8 mouse cellular contexts compared by ENCODE assay signal in the genomic region with DNA sequence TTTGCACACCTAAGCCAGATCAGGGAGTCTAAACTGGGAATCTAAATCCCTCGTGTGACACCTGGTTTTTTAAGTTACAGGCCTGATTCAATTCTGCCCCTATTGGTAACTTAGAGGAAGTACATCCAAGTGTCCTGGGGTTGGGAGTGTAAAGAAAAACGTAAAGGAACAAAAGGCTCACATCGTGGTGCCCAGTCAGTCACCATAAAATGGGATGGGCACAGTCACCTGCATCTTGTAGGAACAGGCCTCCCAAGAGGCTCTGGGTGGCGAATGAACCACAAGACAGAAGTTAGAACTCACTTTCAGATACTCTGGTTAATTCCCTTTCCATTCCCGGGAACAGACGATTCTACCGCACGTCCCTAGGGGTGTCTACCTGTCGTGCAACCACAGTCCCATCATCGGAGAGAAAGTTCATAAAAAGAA. TPM values are rescaled to one million over a fixed set of nuclear protein-coding genes. Genes with fewer than 3 reads are reported as not detected.
DNase-seq lines count a peak whose midpoint lies in the region; ATAC-seq and TF ChIP-seq lines count a peak whose summit lies in the region.

No protein-coding gene starts in this region.

- no peak for TF ChIP-seq EP300 in stomach, postnatal 0 days (optimal IDR thresholded peaks at IDR 0.05)

- no peaks in the 10 kb centered on the region for H3K36me3 ChIP-seq in kidney, embryonic 15.5 days
- no peaks in the 10 kb centered on the region for H3K36me3 ChIP-seq in liver, embryonic 16.5 days (ENCODE audit: control insufficient read depth, insufficient read depth)
- no peaks in the 10 kb centered on the region for H3K36me3 ChIP-seq in stomach, postnatal 0 days (ENCODE audit: control insufficient read depth, insufficient read depth, low read length)

- WGBS in kidney, embryonic 15.5 days, result 4% methylated on average over 10 of the region's 10 CpGs
- 4% methylated on average over 10 of the region's 10 CpGs for WGBS in liver, embryonic 16.5 days (ENCODE audit: insufficient replicate concordance)
- 6% methylated on average over 10 of the region's 10 CpGs for WGBS in stomach, postnatal 0 days

- 0 out of 2 replicates have a peak overlapping the region, but pooled peaks have one; percentile 86 for H3K27ac ChIP-seq in kidney, embryonic 15.5 days
- H3K27ac ChIP-seq in liver, embryonic 16.5 days (ENCODE audit: low read length), result no peak overlapping the region
- H3K27ac ChIP-seq in stomach, postnatal 0 days (replicated peaks), result peak overlapping the region; percentile 88

- peak overlapping the region; percentile 53 for H3K9ac ChIP-seq in kidney, embryonic 15.5 days
- no peak overlapping the region; the same call in 1 of the 2 replicates for H3K9ac ChIP-seq in liver, embryonic 16.5 days (ENCODE audit: low read depth, low read length)
- peak overlapping the region; percentile 70 for H3K9ac ChIP-seq in stomach, postnatal 0 days (ENCODE audit: low read length)

- H3K4me2 ChIP-seq in kidney, embryonic 15.5 days, result peak overlapping the region; percentile 97
- peak overlapping the region; percentile 84 for H3K4me2 ChIP-seq in liver, embryonic 16.5 days (ENCODE audit: low read depth, low read length)
- peak overlapping the region; percentile 92 for H3K4me2 ChIP-seq in stomach, postnatal 0 days (replicated peaks; ENCODE audit: low read depth)

- no peak for DNase-seq in kidney, postnatal 14 days
- DNase-seq in ZHBTc4 (ENCODE audit: low read depth, low spot score), result peak; percentile 86
- DNase-seq in stomach, postnatal 0 days (ENCODE audit: low spot score), result peak; percentile 40
- DNase-seq in ovary, postnatal 36 days (ENCODE audit: low spot score), result no peak
- no peak for DNase-seq in cerebellum, adult 9-11 months

- peak overlapping the region; percentile 70 for H3K4me3 ChIP-seq in kidney, embryonic 15.5 days (replicated peaks)
- peak overlapping the region; percentile 66 for H3K4me3 ChIP-seq in liver, embryonic 16.5 days (ENCODE audit: low read depth, low read length)
- peak overlapping the region; percentile 61 for H3K4me3 ChIP-seq in stomach, postnatal 0 days (ENCODE audit: low read depth, low read length)

- ATAC-seq in kidney, embryonic 15.5 days (replicated peaks; ENCODE audit: low FRiP score), result no peak
- 0 out of 2 replicates have a peak, but pooled peaks have one; percentile 6 for ATAC-seq in granulocyte monocyte progenitor cell, adult 5-6 weeks (replicated peaks; ENCODE audit: poor library complexity, severe bottlenecking)
- no peak for ATAC-seq in liver, embryonic 16.5 days (ENCODE audit: low read depth)
- ATAC-seq in stomach, postnatal 0 days (ENCODE audit: low FRiP score, low TSS enrichment), result no peak

- H3K27me3 ChIP-seq in kidney, embryonic 15.5 days, result peaks cover 10% of the 10 kb centered on the region
- H3K27me3 ChIP-seq in liver, embryonic 16.5 days (ENCODE audit: control insufficient read depth, insufficient read depth, low read depth, low read length), result peaks cover 5% of the 10 kb centered on the region; the same call in 1 of the 2 replicates
- no peaks in the 10 kb centered on the region for H3K27me3 ChIP-seq in stomach, postnatal 0 days (ENCODE audit: control insufficient read depth, insufficient read depth, low read length)

- H3K4me1 ChIP-seq in kidney, embryonic 15.5 days, result peaks cover 47% of the 10 kb centered on the region
- peaks cover 20% of the 10 kb centered on the region for H3K4me1 ChIP-seq in liver, embryonic 16.5 days (ENCODE audit: control insufficient read depth, low read depth, low read length)
- no peaks in the 10 kb centered on the region for H3K4me1 ChIP-seq in stomach, postnatal 0 days (replicated peaks; ENCODE audit: control insufficient read depth, insufficient read depth)

- peak; percentile 70 for TF ChIP-seq CTCF in stomach, postnatal 0 days (IDR thresholded peaks at IDR 0.05; ENCODE audit: low read depth)

- no peaks in the 10 kb centered on the region for H3K9me3 ChIP-seq in kidney, embryonic 15.5 days (replicated peaks)
- no peaks in the 10 kb centered on the region for H3K9me3 ChIP-seq in liver, embryonic 16.5 days (replicated peaks; ENCODE audit: control insufficient read depth, low read length)
- H3K9me3 ChIP-seq in stomach, postnatal 0 days (ENCODE audit: control insufficient read depth, low read length), result no peaks in the 10 kb centered on the region

RNA-seq across cellular contexts. Expression of gene Hk2, which starts 2.3 kb away (rescaled TPM):
- polyA plus RNA-seq in kidney, embryonic 15.5 days (2015; fragmentation: Nextera tagmentation; extraction: Ambion mirVana), result 19.0 and 19.7 TPM in 2 replicates
- total RNA-seq in granulocyte monocyte progenitor cell, adult 5-6 weeks (2014; fragmentation: Nextera tagmentation), result 38.6 and 70.1 TPM in 2 replicates
- total RNA-seq in granulocyte monocyte progenitor cell, adult 5-6 weeks (2017), result 62.0 and 76.5 TPM in 2 replicates
- polyA plus RNA-seq in liver, embryonic 16.5 days (2015; fragmentation: Nextera tagmentation; extraction: Ambion mirVana), result 5.0 and 6.4 TPM in 2 replicates
- 7.1 and 8.9 TPM in 2 replicates for polyA plus RNA-seq in stomach, postnatal 0 days (2015; fragmentation: Nextera tagmentation; extraction: Ambion mirVana)

Comparison
In these comparisons a context has a peak if more than half of its experiments do, and no peak if none do; other contexts are left out.
1. DNase-seq: peak in ZHBTc4 (single experiment) and stomach, postnatal 0 days (single experiment); none in kidney, postnatal 14 days (single experiment), ovary, postnatal 36 days (single experiment) and cerebellum, adult 9-11 months (single experiment).
2. Peak in every context shown above with its lines, with median percentiles within 50 percentile points of each other: H3K4me2 ChIP-seq and H3K4me3 ChIP-seq.